20 mouse cellular contexts compared by ENCODE assay signal in genomic region chr1:38249561-38249960, GRCm38 (mm10).
A peak's percentile ranks its signal among the peaks of the same experiment; 100 is the strongest.
DNase-seq lines count a peak whose midpoint lies in the region; ATAC-seq lines count a peak whose summit lies in the region.
"Had no signal": no experiment of that assay in that cellular context is flagged by ENCODE, and none has a peak within 500 bp of the region (broad histone marks: within the 10 kb centered on the region; RNA-seq: fewer than 3 reads in every experiment).

No protein-coding gene starts in this region.

- H3K27me3 ChIP-seq in midbrain, embryonic 11.5 days (ENCODE audit: control insufficient read depth, insufficient read depth, low read length), result no peaks in the 10 kb centered on the region
- no peaks in the 10 kb centered on the region for H3K27me3 ChIP-seq in midbrain, embryonic 16.5 days (ENCODE audit: control insufficient read depth, insufficient read depth, low read depth, low read length)
- H3K27me3 ChIP-seq: embryonic facial prominence, embryonic 13.5 days; forebrain, embryonic 12.5 days; heart, embryonic 13.5 days; hindbrain, embryonic 12.5 days had no signal

- no peak overlapping the region for H3K27ac ChIP-seq in midbrain, embryonic 11.5 days (ENCODE audit: low read depth, low read length)
- H3K27ac ChIP-seq in midbrain, embryonic 16.5 days (ENCODE audit: low read length), result no peak overlapping the region
- H3K27ac ChIP-seq: embryonic facial prominence, embryonic 13.5 days; forebrain, embryonic 12.5 days; heart, embryonic 13.5 days; hindbrain, embryonic 12.5 days had no signal

- no peaks in the 10 kb centered on the region for H3K36me3 ChIP-seq in midbrain, embryonic 11.5 days (ENCODE audit: control insufficient read depth, insufficient read depth, low read length)
- H3K36me3 ChIP-seq in midbrain, embryonic 16.5 days (ENCODE audit: control insufficient read depth, insufficient read depth, low read length), result no peaks in the 10 kb centered on the region
- H3K36me3 ChIP-seq: forebrain, embryonic 12.5 days; G1E; heart, embryonic 13.5 days; hindbrain, embryonic 12.5 days had no signal

- no peak for ATAC-seq in midbrain, embryonic 11.5 days (ENCODE audit: low FRiP score)
- no peak for ATAC-seq in midbrain, embryonic 16.5 days
- ATAC-seq in common myeloid progenitor, adult 5-6 weeks (replicated peaks; ENCODE audit: low read depth, poor library complexity, severe bottlenecking), result 0 out of 2 replicates have a peak, but pooled peaks have one; percentile 29
- peak; percentile 82 for ATAC-seq in megakaryocyte progenitor cell, adult 5-6 weeks (replicated peaks; ENCODE audit: poor library complexity)
- ATAC-seq: forebrain, embryonic 16.5 days; hindbrain, embryonic 16.5 days had no signal

- no peak overlapping the region for H3K4me2 ChIP-seq in midbrain, embryonic 11.5 days
- H3K4me2 ChIP-seq in midbrain, embryonic 16.5 days (ENCODE audit: low read length), result no peak overlapping the region
- H3K4me2 ChIP-seq: embryonic facial prominence, embryonic 13.5 days; forebrain, embryonic 12.5 days; heart, embryonic 13.5 days; hindbrain, embryonic 12.5 days had no signal

- no peak overlapping the region for H3K9ac ChIP-seq in midbrain, embryonic 11.5 days (ENCODE audit: low read length)
- no peak overlapping the region for H3K9ac ChIP-seq in midbrain, embryonic 16.5 days (ENCODE audit: low read depth, low read length)
- H3K9ac ChIP-seq: embryonic facial prominence, embryonic 13.5 days; forebrain, embryonic 12.5 days; heart, embryonic 13.5 days; hindbrain, embryonic 12.5 days had no signal

- DNase-seq in adrenal gland, adult 8-10 months, result peak; percentile 14
- DNase-seq in adrenal gland, postnatal 25 days, result no peak
- peak; percentile 8 for DNase-seq in midbrain, embryonic 11.5 days (ENCODE audit: low spot score, missing footprints)
- DNase-seq in left cerebral cortex, adult 9 months (ENCODE audit: low spot score in 2 of 2), result no peak
- no peak for DNase-seq in spleen, adult 12 weeks (ENCODE audit: low spot score)
- DNase-seq: cerebellum, adult 9-10 months; cerebellum, postnatal 25 days; gastrocnemius, postnatal 25 days; heart, postnatal 36 days; kidney, adult 11 months had no signal

- WGBS in midbrain, embryonic 11.5 days, result 87% methylated on average over 7 of the region's 7 CpGs
- WGBS in midbrain, embryonic 16.5 days, result 87% methylated on average over 7 of the region's 7 CpGs

- no peak overlapping the region for H3K4me3 ChIP-seq in midbrain, embryonic 11.5 days (ENCODE audit: low read depth, low read length)
- no peak overlapping the region for H3K4me3 ChIP-seq in midbrain, embryonic 16.5 days (ENCODE audit: low read depth, low read length)
- H3K4me3 ChIP-seq: embryonic facial prominence, embryonic 13.5 days; forebrain, embryonic 12.5 days; heart, embryonic 13.5 days; hindbrain, embryonic 12.5 days had no signal

- H3K4me1 ChIP-seq in midbrain, embryonic 11.5 days (ENCODE audit: control insufficient read depth, insufficient read depth, low read length), result no peaks in the 10 kb centered on the region
- 0 out of 2 replicates have a peak, but pooled peaks cover 5% of the 10 kb centered on the region for H3K4me1 ChIP-seq in midbrain, embryonic 16.5 days (ENCODE audit: control insufficient read depth, insufficient read depth, low read length)

- H3K9me3 ChIP-seq in midbrain, embryonic 11.5 days (ENCODE audit: control insufficient read depth, low read length), result no peaks in the 10 kb centered on the region
- H3K9me3 ChIP-seq in midbrain, embryonic 16.5 days (replicated peaks; ENCODE audit: control insufficient read depth, low read length, poor library complexity, severe bottlenecking), result no peaks in the 10 kb centered on the region
- H3K9me3 ChIP-seq: embryonic facial prominence, embryonic 13.5 days; forebrain, embryonic 12.5 days; G1E; heart, embryonic 13.5 days; hindbrain, embryonic 12.5 days had no signal

Comparison
In these comparisons a context has a peak if more than half of its experiments do, and no peak if none do; other contexts are left out.
1. DNase-seq: peak in adrenal gland, adult 8-10 months (single experiment) and midbrain, embryonic 11.5 days (single experiment); none in adrenal gland, postnatal 25 days (single experiment), left cerebral cortex, adult 9 months (0 of 2) and spleen, adult 12 weeks (single experiment).
2. ATAC-seq: peak in common myeloid progenitor, adult 5-6 weeks (single experiment) and megakaryocyte progenitor cell, adult 5-6 weeks (single experiment); none in midbrain, embryonic 11.5 days (single experiment) and midbrain, embryonic 16.5 days (single experiment).